Mouse (Mus musculus) lung, postnatal 4 days (tissue): ENCODE measurements around the gene Fam83e.

Source experiments
- DNase-seq, 2 experiments: peaks; one replicate each; pipeline ENCODE4 v3.0.0; 2021

Fam83e gene

GRCm38 (mm10) chr7:45715741-45716459, 5.1 kb upstream of the Fam83e start:
- peak; percentile 61 to 66 for DNase-seq

GRCm38 (mm10) chr7:45716460-45716857, 4.6 kb upstream of the Fam83e start:
- DNase-seq: peak in 1 of 2 experiments; percentile 16

- no peak for DNase-seq
These were observed 3.8 kb upstream of the Fam83e start for GRCm38 (mm10) chr7:45716952-45717917.

GRCm38 (mm10) chr7:45717918-45718297, 3.1 kb upstream of the Fam83e start, which contains the start of gene Sphk2:
Gene Sphk2 (minus strand): TSS chr7:45718002.
- peak; percentile 99 for DNase-seq

GRCm38 (mm10) chr7:45718331-45718730, 2.7 kb upstream of the Fam83e start:
- DNase-seq: no peak

GRCm38 (mm10) chr7:45719180-45719579, 1.8 kb upstream of the Fam83e start:
- no peak for DNase-seq

GRCm38 (mm10) chr7:45719738-45720412, 1.1 kb upstream of the Fam83e start:
- no peak for DNase-seq

- DNase-seq: no peak
These were observed 191 bp downstream of the Fam83e start for GRCm38 (mm10) chr7:45721234-45721571.

GRCm38 (mm10) chr7:45721642-45722347, 783 bp downstream of the Fam83e start:
- DNase-seq: no peak

- DNase-seq: peak in 1 of 2 experiments; percentile 26
These were observed 1.3 kb downstream of the Fam83e start for GRCm38 (mm10) chr7:45722348-45722713.

GRCm38 (mm10) chr7:45723301-45723700, 2.3 kb downstream of the Fam83e start:
- DNase-seq: no peak

GRCm38 (mm10) chr7:45723781-45724180, 2.8 kb downstream of the Fam83e start:
- no peak for DNase-seq

- no peak for DNase-seq
These were observed 4.1 kb downstream of the Fam83e start for GRCm38 (mm10) chr7:45725151-45725550.

- DNase-seq: no peak
These were observed 4.7 kb downstream of the Fam83e start, which contains the start of gene Spaca4 for GRCm38 (mm10) chr7:45725713-45726112. Gene Spaca4 (minus strand): TSS chr7:45725813.

GRCm38 (mm10) chr7:45726419-45726818, 5.4 kb downstream of the Fam83e start:
- DNase-seq: no peak

GRCm38 (mm10) chr7:45727625-45728024, 6.6 kb downstream of the Fam83e start:
- DNase-seq: no peak

- peak; percentile 79 to 82 for DNase-seq
These were observed 9.9 kb downstream of the Fam83e start for GRCm38 (mm10) chr7:45730727-45731431.

- peak in 1 of 2 experiments; percentile 32 for DNase-seq
These were observed 12.5 kb downstream of the Fam83e start for GRCm38 (mm10) chr7:45733477-45733876.

GRCm38 (mm10) chr7:45739162-45739763, 18.3 kb downstream of the Fam83e start:
- DNase-seq: peak; percentile 57 to 88

GRCm38 (mm10) chr7:45739820-45740219, 18.8 kb downstream of the Fam83e start:
- DNase-seq: no peak

- no peak for DNase-seq
These were observed 20.3 kb downstream of the Fam83e start for GRCm38 (mm10) chr7:45741308-45741707.
